Mouse (Mus musculus): ENCODE results near the gene Nav1.
A peak's percentile ranks its signal among the peaks of the same experiment; 100 is the strongest.

Nav1 gene

GRCm38 (mm10) chr1:135553615-135554014 lies 53.5 kb downstream of the Nav1 start:
- no peak for DNase-seq (ENCODE audit: extremely low spot score, low spot score)

DNA sequence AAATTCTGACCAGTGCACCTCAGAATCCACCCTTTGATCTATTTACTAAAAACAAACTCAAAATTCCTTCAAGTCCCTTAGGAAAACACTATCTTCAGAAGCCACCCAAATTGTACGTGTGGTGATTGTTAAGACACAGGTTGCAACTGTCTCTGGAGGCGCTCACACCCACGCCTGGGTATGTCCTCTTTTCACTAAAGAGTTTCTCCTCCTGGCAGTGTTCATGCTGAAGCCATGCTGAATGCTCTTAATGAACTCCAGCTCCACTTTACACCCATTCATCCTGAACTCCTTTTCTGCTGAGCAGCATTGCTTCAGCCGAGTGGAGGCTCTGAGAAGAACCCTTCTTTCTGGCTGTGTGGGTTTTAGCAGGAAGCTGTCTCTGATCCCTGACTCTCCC lies 53.9 kb downstream of the Nav1 start:
- DNase-seq (ENCODE audit: extremely low spot score, low spot score), result no peak

GRCm38 (mm10) chr1:135550886-135551285 lies 56.2 kb downstream of the Nav1 start:
- DNase-seq (ENCODE audit: extremely low spot score, low spot score), result no peak

- no peak for DNase-seq (ENCODE audit: extremely low spot score, low spot score)
Observed at GRCm38 (mm10) chr1:135548750-135549149, 58.3 kb downstream of the Nav1 start.

DNA sequence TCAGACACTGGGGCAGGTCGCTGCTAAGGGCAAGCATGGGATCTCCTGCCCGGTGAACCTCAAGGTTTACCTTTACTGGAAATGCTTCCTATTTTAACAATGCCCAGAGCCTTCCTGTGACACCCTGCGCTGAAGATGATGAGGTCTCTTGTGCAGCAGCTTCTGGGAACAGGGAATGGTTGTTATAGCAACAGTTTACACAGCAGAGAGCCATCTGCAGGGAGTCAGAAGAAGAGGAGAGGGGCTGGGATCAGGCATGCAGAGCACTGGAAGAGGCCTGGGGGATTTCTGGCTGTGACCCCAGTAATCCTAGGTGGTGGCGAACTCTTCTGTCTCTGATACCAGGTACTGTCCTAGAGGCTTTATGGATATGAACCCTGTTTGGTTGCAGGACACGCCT lies 61.0 kb downstream of the Nav1 start:
- DNase-seq (ENCODE audit: extremely low spot score, low spot score), result no peak

DNA sequence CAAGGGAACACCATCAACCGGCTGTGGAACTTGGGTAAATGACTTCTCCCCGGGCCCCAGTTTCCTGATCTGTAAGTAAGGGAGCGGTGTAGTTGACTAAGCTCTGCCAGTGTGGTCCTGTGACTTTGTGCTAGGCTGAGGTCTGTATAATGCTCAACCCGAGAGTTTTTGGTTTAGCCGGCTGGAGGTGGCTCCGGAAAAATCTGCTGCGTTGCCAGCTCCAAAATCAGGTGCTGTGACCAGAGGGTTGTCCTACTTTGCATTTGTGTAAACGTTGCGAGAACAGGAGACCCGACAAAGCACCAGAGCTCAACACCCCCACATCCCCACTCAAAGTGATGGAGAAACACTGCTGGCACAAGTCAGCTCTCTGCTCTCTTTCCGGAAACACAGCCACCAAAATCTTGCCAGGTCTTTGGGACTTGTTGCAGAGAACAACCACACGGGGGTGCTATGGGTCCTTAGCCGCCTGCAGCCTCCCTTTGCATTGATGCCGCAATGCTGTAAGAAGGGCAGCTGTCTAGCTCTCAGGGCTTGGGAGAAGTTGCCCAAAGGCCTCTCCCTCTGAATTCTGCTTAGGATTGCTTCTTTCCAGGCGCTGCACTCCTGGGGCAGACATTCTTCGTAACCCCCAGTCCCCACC lies 62.5 kb downstream of the Nav1 start:
- DNase-seq (ENCODE audit: extremely low spot score, low spot score), result peak; percentile 80

DNA sequence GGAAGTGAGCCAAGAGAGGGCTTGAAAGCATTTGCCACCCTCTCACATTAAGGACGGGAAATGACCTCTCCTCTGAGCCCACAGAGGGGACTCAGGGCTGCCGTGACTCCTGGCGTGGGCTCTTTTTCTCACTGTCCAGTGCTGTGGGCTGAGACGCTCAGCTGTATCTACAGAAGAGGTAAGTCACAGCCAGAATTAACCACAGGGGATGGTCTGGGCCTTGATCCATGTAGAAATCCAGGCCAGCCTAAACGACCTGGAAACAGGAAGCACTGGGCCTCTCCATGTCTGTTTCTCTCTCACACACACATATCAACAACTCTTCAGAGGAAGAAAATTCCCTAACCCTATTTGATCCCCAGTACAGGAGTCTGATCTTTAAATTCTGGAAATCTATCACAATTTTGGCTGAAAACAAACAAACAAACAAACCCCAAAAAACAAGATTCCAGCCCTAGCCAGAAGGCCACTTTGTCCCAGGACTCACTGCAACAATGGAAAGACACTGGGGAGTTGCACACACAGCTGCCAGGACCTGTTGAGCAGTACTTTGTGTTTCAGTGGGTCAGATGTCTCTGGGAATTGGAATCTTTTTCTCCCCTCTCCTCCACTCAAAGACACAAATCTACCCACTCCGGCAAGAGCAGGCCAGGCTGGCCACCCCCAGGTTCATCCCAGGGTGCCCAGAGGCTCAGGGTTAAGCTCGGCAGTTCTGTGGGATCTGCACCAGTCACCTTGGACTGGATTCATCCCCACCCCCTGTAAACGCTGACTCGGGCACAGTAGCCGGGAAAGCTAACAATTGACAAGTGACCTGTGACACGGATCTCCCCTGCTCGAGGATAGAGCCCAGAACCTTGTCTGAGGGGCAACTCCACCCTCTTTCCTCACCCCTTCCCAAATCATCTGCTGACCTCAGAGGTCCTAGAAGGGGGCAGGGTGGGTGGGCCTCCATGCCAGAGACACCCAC lies 64.0 kb downstream of the Nav1 start:
- DNase-seq (ENCODE audit: extremely low spot score, low spot score), result no peak

DNA sequence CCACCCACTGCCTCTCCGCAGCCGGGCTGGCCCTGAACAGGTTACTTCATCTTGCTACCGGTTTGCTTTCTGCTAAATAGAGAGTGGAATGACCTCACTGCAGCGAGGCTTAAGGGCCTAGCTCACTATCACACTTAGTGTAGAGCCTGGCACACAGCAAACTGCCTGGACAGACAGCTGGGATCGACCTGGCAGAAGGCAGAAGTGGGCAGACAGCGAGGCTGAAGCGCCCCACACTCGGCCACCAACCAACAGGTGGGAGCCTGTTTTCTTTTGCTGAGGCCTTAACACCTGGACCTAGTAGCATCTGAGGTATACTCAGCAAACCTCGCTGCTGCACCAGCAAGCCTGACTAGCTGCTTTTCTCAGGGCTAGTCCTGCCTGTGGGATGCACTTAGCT lies 65.0 kb downstream of the Nav1 start:
- DNase-seq (ENCODE audit: extremely low spot score, low spot score), result no peak

DNA sequence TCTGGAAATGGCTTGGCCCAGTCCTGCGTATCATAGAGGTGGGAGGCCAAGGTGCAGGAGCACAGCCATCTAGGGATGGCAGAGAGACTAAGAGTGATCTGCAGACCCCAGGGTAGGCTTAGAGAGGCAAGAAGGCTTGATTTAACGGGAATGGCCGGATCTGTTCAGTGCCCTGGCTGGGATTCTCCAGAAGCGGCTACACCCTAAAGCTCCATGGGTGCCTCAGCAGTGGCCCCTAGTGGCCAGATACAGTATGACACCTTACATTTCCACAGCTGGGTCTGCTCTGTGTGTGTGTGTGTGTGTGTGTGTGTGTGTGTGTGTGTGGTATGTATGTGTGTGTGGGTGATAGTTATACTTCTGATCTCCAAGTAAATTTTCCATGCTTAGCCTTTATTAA lies 66.8 kb downstream of the Nav1 start:
- peak; percentile 91 for DNase-seq (ENCODE audit: extremely low spot score, low spot score)

DNA sequence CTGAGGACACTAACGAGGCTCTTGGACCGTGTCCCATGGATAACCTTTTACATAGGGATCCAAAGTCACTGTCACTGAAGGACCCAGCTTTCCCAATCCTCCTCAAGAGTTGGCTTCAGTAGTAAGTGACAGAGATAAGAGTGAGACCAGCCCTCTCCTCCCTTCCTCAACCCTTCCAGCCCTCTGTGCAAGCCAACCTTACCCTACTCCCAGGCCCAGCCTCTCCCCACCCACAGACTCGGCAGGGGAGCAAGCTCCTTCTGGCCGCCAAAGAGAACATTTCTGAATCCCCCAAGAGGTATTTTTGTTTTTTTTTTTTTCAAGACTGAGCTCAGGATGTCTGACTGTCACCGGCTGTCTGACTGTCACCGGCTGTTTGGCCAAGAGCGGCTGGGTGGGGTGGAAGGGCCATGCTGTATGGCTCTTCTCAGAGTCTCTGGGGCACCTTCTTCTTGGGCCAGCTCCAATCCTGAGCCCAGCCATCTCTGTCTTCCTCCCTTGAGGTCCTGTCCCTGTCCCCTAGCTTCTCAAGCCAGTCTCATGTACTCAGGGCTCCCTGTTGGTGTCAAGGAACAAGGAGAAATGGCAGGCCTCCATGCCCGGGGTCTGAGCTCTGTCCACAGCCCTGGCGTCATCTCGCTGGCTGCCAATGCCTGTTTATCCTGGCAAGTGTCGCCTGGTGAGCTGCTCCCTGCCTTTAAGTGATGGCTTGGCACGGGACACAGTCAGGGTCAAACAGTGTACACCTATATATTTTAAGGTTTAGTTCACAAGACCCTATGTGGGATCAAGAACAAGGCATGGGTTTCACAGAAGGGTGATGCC lies 68.4 kb downstream of the Nav1 start:
- no peak for DNase-seq (ENCODE audit: extremely low spot score, low spot score)

GRCm38 (mm10) chr1:135536822-135537221 lies 70.3 kb downstream of the Nav1 start:
- DNase-seq (ENCODE audit: extremely low spot score, low spot score), result no peak

- no peak for DNase-seq (ENCODE audit: extremely low spot score, low spot score)
Observed at GRCm38 (mm10) chr1:135536326-135536725, 70.8 kb downstream of the Nav1 start.

GRCm38 (mm10) chr1:135535256-135535655 lies 71.8 kb downstream of the Nav1 start:
- no peak for DNase-seq (ENCODE audit: extremely low spot score, low spot score)

DNA sequence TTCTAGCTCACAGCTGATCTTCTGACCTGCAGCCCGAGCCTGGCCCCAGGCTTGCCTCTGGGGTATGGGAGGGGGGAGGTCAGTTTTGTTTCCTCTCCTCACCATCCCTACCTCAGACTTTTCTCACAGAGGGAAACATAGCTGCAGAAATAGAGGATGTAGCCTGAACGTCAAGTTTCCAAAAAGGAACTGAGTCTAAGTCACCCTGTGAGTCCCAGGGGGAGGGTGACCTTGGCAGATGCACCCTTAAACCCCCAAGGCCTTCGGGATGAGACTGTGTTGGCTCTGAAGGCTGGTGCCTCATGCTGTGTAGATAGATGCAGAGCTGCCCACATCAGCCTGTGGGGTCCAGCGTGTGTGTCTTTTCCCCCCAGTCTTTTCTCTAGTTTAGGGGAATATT lies 72.3 kb downstream of the Nav1 start:
- no peak for DNase-seq (ENCODE audit: extremely low spot score, low spot score)

DNA sequence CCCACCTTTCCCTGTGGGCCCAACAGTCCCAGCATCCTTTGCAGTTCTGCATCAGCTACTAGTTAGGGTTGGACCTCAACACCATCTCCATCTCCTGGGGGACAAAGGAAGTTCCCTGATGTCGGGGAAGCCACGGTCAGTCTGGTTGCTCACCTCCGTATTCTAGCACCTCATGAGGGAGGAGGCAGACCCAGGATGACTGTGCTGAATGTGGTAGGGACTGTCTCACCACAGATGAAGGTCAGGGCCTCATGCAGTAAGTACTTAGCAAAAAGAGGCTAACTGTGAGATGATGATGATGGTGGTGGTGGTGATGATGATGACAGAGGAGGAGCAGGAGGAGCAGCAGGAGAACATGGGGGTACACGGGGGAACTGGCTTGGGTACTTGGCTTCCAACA lies 73.0 kb downstream of the Nav1 start:
- no peak for DNase-seq (ENCODE audit: extremely low spot score, low spot score)

GRCm38 (mm10) chr1:135532383-135532782 lies 74.7 kb downstream of the Nav1 start:
- DNase-seq (ENCODE audit: extremely low spot score, low spot score), result no peak

- no peak for DNase-seq (ENCODE audit: extremely low spot score, low spot score)
Observed at GRCm38 (mm10) chr1:135531981-135532380, 75.1 kb downstream of the Nav1 start.

DNA sequence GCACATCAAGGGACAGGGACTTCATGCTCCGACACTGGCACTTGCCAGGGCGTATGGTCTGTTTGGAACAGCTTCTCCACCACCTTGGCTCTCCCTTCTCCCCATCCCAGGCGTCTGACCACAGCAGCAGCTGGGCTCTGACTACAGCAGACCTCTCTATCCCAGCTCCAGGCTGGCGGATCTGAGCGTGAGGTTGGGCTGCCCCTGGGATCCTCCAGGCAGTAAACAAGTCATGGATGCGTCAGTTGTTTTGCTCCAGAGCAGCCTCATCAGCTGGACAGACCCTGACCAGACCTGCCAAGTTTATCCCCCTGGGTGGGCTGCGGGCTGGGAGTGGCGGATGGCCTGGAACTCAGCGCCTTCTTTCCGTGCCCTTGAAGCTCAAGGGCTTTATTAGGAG lies 76.0 kb downstream of the Nav1 start:
- DNase-seq (ENCODE audit: extremely low spot score, low spot score), result no peak

GRCm38 (mm10) chr1:135524518-135524860 lies 82.6 kb downstream of the Nav1 start:
- DNase-seq (ENCODE audit: extremely low spot score, low spot score), result no peak

GRCm38 (mm10) chr1:135523780-135524517 lies 83.1 kb downstream of the Nav1 start:
- no peak for DNase-seq (ENCODE audit: extremely low spot score, low spot score)

DNA sequence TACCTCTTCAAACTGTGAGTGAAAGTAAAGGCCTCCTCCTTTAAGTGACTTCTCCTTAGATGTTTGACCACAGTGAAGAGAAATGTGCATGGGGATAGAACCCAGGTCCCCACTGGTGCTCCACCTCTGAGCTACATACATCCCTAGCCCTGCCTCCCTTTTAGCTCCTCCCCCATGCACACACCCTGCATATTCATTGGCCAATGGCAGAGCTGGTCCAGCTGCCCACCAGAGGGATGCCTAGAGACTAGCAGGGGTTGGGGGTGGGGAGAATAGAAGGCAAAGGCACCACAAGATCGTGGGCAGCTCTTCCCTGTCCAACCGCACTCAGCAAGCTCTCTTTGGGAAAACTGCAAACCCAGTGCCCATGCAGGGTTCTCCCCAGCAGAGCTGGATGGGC lies 83.8 kb downstream of the Nav1 start:
- no peak for DNase-seq (ENCODE audit: extremely low spot score, low spot score)

All from neural tube, embryonic 10.5 days (tissue).